Mouse (Mus musculus) brain, adult 2 months (tissue): ENCODE results near the gene Vmn1r67.
A peak's percentile ranks its signal among the peaks of the same experiment; 100 is the strongest.

Source experiments
- DNase-seq: peaks from one replicate; pipeline ENCODE4 v3.0.0; 2011; ENCODE audit warnings: low read depth, low spot score

The Vmn1r67 gene

DNA sequence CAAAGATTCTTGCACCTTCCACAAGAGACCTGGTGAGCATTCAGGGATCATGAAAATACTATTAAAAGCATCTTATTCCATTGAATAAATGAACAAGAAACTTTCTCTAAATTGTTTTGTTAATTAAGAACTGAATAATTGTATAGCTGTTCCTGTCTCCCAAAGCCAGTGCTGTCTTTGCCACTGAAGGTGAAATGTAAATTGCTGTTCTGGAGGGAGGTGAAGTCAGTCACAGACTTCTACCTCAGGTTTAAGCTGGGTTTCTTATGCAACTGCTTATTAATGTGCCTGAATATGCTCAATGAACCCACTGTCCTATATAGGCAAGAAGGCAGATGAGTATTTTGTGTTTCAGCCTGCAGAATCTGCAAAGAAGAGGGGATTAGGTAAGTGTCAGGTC, at the start of gene Vmn1r67:
Gene Vmn1r67, plus strand, starts transcription at position 301 of the 400 bp plus-strand sequence.
- no peak for DNase-seq

DNA sequence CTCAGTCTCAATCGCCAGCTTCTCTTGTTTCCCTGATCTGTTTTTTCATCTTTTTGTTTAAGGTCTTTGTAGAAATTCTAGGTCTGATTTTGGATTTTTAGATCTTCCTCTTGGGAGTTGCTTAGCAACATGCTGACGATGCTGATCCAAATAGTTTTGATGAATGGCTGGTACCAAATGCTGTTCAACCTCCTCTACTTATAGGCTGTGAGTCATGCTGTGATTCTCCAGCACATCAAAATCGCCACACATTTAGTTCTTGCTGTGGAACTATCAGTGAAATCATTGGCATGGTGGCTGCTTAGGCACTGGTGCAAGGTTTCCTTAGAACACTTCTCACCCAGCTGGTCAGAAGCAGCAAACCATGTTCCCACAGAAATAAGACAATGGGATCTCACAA, 15.0 kb downstream of the Vmn1r67 start:
- peak; percentile 72 for DNase-seq

DNA sequence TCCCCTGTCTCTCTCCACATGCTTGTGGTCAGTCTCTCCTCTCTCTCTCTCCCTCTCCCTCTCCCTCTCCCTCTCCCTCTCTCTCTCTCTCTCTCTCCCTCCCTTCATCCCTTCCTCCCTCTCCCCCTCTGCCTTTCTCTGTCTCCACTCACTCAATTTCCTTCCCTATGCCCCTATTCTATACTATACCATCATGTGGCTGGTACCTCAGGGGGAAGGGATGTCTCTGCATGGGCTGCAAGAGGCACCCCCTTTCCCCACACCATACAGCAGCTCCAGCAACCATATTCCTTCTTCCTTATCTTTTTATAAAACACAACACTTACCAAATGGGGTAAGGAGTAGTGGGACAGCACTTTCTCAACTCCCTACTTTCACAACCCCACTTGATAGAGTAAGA, 36.7 kb downstream of the Vmn1r67 start:
- DNase-seq = no peak

DNA sequence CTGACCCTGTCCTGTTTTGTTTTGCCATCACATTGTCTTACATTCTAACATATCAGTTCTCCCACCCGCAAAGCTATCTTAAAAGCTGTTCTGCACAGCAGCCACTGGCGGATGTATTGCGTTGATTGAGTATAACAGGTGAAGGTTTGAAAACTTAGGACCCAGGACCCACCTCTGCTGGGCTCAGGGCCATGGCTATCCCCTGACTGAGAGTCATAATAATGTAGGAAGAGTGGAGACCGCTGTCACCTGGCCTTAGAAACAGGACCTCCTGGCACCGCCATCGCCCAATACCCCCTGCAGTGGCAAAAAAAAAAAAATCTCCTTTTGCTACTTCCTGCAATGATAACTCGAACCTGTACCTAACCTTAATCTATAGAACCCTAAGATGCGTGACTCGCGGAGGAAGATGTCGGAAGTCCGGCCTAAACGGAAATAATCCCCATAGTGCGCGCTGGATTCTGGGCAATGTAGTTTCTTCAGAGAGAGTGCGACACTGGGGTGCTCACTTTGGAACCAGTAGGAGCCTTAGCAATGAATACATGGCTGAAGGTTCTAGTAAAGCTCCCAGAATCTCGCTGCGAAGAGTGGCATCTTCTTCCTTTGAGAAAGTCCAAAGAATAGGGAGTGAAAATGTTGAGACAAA, 37.6 kb downstream of the Vmn1r67 start:
- peak; percentile 90 for DNase-seq

DNA sequence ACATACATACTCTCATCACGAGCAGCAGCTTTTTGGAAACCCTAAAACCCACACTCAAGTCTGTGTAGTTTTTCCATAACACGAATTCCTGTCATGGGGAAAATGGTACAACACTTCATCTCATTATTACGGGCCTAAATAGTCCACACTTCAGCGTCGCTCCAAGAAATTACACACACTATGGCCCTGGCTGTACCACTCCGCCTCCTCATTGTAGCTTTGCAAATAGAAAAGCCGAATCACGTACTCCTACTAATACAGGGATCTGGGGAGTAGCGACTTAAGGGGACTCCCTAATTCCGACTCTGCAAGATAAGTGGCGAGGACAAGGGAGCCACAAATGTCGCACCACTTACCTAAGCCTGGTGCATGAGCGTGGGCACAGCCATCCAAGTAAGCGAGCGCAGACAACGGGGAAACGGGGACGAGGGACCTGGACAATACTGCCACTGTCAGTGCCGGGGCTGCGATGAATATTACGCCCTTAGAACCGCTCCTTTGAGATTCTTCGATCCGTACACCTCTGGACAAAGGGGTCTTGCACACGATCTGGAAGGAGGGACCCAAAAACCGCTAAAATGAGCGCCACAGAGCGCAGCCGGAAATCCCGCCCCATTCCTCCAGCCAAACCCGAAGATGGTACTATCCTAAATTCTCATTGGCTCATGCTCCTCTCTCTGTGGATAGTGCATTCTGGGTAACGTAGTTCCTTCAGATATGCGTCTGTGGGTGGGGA, 51.8 kb downstream of the Vmn1r67 start, which contains the start of gene Zik1:
Gene Zik1, minus strand, starts transcription at position 609 of the 736 bp plus-strand sequence.
- peak; percentile 96 for DNase-seq

DNA sequence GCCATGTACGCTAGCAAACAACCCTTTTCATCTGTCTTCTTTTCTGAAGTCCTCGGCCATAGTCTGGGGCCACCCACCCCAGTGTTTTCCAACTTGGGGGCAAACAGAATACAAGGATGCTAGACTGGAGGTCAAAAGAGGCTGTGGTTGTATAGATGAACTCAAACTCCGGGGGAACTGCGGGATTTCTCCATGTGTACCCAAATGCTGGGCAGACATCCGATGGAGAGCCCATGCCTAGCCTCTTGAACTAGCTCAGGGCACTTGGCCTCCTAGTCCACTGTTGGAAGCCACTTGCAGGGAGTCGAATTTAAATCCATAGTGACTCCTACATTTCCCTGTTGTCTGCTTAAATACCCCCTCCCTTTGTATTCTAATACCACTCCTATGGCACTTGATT, 52.4 kb downstream of the Vmn1r67 start:
- DNase-seq = no peak
